Mouse (Mus musculus) midbrain, embryonic 13.5 days (tissue): ENCODE data around the gene Defb36. TPM values are rescaled to one million over a fixed set of nuclear protein-coding genes. Genes with fewer than 3 reads are reported as not detected.

Experiments
- ATAC-seq: fragments of 200-750 bp; cut with Nextera tagmentation; 2 replicates; pipeline ENCODE4 v1.8.0; 2017; ENCODE audit warnings: mild to moderate bottlenecking, moderate TSS enrichment, moderate library complexity
- H3K27ac ChIP-seq: fragments of 300-500 bp; sonication (generic); 2 replicates; pipeline ENCODE4 v1.5.1; 2015; ENCODE audit warnings: inconsistent platforms, mild to moderate bottlenecking, moderate library complexity
- H3K27me3 ChIP-seq: fragments of 300-500 bp; sonication (generic); 2 replicates; pipeline ENCODE4 v1.6.1; 2015; ENCODE audit warnings: mild to moderate bottlenecking, inconsistent platforms
- H3K36me3 ChIP-seq: fragments of 300-500 bp; sonication (generic); 2 replicates; pipeline ENCODE4 v1.6.1; 2015; ENCODE audit warnings: mild to moderate bottlenecking, inconsistent platforms
- H3K4me1 ChIP-seq: fragments of 300-500 bp; sonication (generic); replicated peaks from 2 replicates; pipeline ENCODE4 v1.6.1; 2015; ENCODE audit warnings: inconsistent platforms
- H3K4me2 ChIP-seq: fragments of 300-500 bp; sonication (generic); replicated peaks from 2 replicates; pipeline ENCODE4 v1.6.1; 2015; ENCODE audit warnings: moderate library complexity, mild to moderate bottlenecking, inconsistent platforms
- H3K4me3 ChIP-seq: fragments of 300-500 bp; sonication (generic); replicated peaks from 2 replicates; pipeline ENCODE4 v1.5.1; 2015; ENCODE audit warnings: mild to moderate bottlenecking, inconsistent platforms
- H3K9ac ChIP-seq: fragments of 300-500 bp; sonication (generic); replicated peaks from 2 replicates; pipeline ENCODE4 v1.6.1; 2015; ENCODE audit warnings: mild to moderate bottlenecking, inconsistent platforms
- H3K9me3 ChIP-seq: fragments of 300-500 bp; sonication (generic); 2 replicates; pipeline ENCODE4 v1.6.1; 2016; ENCODE audit warnings: mild to moderate bottlenecking, inconsistent platforms
- WGBS: fragments of 180-500 bp; shearing (Covaris S2); methylation state at CpG from one replicate; pipeline ENCODE4 v1.1.7; 2015; 5-methylcytosine and 5-hydroxymethylcytosine counted together
- polyA plus RNA-seq: library from polyadenylated mRNA; unstranded; fragments of >200 nt; fragmentation: Nextera tagmentation; extraction: Ambion mirVana; gene quantifications from 2 replicates; pipeline ENCODE4 v1.2.1, GENCODE M21; 2015

The Defb36 gene
- polyA plus RNA-seq, 1 experiment from 2014 or later = not detected

- no peak overlapping the region for H3K4me3 ChIP-seq
- no peak for ATAC-seq
- no peaks in the 10 kb centered on the region for H3K9me3 ChIP-seq
- WGBS = 16% methylated on average over 11 of the region's 11 CpGs
- peak overlapping the region; percentile 56 for H3K27ac ChIP-seq
- no peak overlapping the region for H3K9ac ChIP-seq
- H3K4me2 ChIP-seq = no peak overlapping the region
- H3K27me3 ChIP-seq = no peaks in the 10 kb centered on the region
- H3K36me3 ChIP-seq = no peaks in the 10 kb centered on the region
- peaks cover 14% of the 10 kb centered on the region for H3K4me1 ChIP-seq
Observed at GRCm38 (mm10) chr2:152639406-152640113, 35.4 kb downstream of the Defb36 start.

GRCm38 (mm10) chr2:152652901-152653620 lies 48.9 kb downstream of the Defb36 start:
- H3K27me3 ChIP-seq = no peaks in the 10 kb centered on the region
- no peak overlapping the region for H3K9ac ChIP-seq
- 77% methylated on average over 10 of the region's 10 CpGs for WGBS
- H3K4me3 ChIP-seq = no peak overlapping the region
- no peaks in the 10 kb centered on the region for H3K36me3 ChIP-seq
- H3K4me1 ChIP-seq = peaks cover 28% of the 10 kb centered on the region
- no peaks in the 10 kb centered on the region for H3K9me3 ChIP-seq
- ATAC-seq = no peak
- no peak overlapping the region for H3K4me2 ChIP-seq
- H3K27ac ChIP-seq = 0 out of 2 replicates have a peak overlapping the region, but pooled peaks have one; percentile 88

DNA sequence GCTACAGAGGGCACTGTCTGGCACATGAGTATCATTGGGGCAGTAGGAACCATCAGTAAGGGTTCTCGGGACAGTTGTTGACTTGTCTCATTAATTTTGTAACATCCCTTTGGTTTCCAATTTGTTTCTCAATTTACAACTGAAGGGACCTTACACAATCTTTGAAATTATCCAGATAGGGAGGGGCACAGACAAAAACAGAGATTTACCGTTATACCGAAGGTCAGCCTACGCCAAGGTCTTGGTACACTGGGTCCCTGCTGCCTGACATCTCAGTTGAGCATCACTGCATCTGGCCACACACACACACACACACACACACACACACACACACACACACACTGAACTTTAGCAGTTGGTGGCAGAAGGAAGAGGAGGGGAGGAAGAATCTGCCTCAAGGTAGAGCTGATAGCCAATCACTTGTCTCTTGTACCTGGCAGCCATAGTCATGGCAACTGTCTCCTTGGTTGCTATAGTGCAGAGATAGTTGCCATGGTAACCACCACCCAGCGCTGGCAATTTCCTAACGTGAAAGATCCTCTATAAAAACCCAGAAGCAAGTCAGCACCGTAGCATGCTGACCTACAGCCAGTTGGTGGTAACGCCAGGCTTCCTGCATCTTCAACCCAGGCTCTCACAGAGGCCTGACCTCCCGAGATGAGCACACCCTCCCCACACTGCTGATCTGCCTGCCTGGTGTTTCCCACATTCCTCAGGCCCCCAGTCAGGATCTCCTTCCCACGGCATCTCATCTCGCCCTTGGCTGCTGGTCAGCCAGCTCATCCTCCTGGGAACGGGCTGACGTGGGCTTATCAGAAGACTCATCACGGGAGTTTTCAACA lies 50.0 kb downstream of the Defb36 start:
- H3K4me1 ChIP-seq = peaks cover 28% of the 10 kb centered on the region
- ATAC-seq = peak; percentile 94
- peak overlapping the region; percentile 45 for H3K4me2 ChIP-seq
- H3K27ac ChIP-seq = peak overlapping the region; percentile 88
- H3K4me3 ChIP-seq = no peak overlapping the region
- H3K9ac ChIP-seq = 0 out of 2 replicates have a peak overlapping the region, but pooled peaks have one; percentile 5
- no peaks in the 10 kb centered on the region for H3K27me3 ChIP-seq
- no peaks in the 10 kb centered on the region for H3K36me3 ChIP-seq
- WGBS = 31% methylated on average over 14 of the region's 14 CpGs
- H3K9me3 ChIP-seq = no peaks in the 10 kb centered on the region

DNA sequence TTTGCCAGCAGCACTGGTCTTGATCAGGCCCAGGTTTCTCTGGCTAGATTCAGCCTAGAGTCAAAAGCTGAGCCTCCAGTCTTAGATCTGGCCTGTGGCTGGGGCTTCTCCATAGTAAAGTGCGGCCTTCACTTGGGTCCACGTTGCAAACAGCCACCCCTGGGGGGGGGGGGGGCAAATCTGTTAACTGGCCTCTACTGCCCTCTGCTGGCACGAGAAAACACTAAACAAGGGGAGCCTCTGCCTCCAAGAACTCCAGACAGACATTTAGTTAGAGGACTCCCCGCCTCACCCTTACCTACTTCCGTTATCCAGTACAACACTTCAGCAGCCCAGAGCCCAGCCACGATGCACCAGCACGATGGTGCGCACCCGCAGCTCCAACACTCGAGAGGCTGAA lies 53.3 kb downstream of the Defb36 start:
- no peak overlapping the region for H3K4me3 ChIP-seq
- peaks cover 28% of the 10 kb centered on the region for H3K4me1 ChIP-seq
- no peak overlapping the region for H3K4me2 ChIP-seq
- no peak overlapping the region for H3K27ac ChIP-seq
- H3K9ac ChIP-seq = no peak overlapping the region
- H3K36me3 ChIP-seq = no peaks in the 10 kb centered on the region
- no peaks in the 10 kb centered on the region for H3K27me3 ChIP-seq
- whole genome bisulfite sequencing = 64% methylated on average over 10 of the region's 10 CpGs
- no peaks in the 10 kb centered on the region for H3K9me3 ChIP-seq
- no peak for ATAC-seq

GRCm38 (mm10) chr2:152661163-152661562 lies 57.0 kb downstream of the Defb36 start:
- H3K4me1 ChIP-seq = no peaks in the 10 kb centered on the region
- WGBS = 84% methylated on average over 6 of the region's 6 CpGs

More at GRCm38 (mm10) chr2:152661163-152661562, 57.0 kb downstream of the Defb36 start:
- ATAC-seq = no peak
- Histone ChIP-seq H3K9me3 (no peaks in the 10 kb centered on the region), H3K9ac (no peak overlapping the region), H3K27me3 (no peaks in the 10 kb centered on the region), H3K27ac (no peak overlapping the region), H3K36me3 (no peaks in the 10 kb centered on the region), H3K4me3 (no peak overlapping the region), H3K4me2 (no peak overlapping the region)

Other genes with a start within 250 kb of the Defb36 start
- gene Nrsn2, start 227.7 kb upstream of the Defb36 start, polyA plus RNA-seq = 26.8 and 28.5 TPM in 2 replicates
- 18.2 and 18.5 TPM in 2 replicates for gene Sox12, start 206.3 kb upstream of the Defb36 start, polyA plus RNA-seq
- 21.4 and 26.4 TPM in 2 replicates for gene Zcchc3, start 189.3 kb upstream of the Defb36 start, polyA plus RNA-seq
- gene 6820408C15Rik, start 188.7 kb upstream of the Defb36 start, polyA plus RNA-seq = 0.39 and 1.7 TPM in 2 replicates
- not detected in 2 replicates for gene Defb23, start 139.7 kb upstream of the Defb36 start, polyA plus RNA-seq
- not detected in 2 replicates for gene Defb20, start 127.3 kb upstream of the Defb36 start, polyA plus RNA-seq
- not detected in 2 replicates for gene Defb22, start 114.2 kb upstream of the Defb36 start, polyA plus RNA-seq
- not detected in 2 replicates for gene Defb26, start 92.6 kb upstream of the Defb36 start, polyA plus RNA-seq
- not detected in 2 replicates for gene Defb28, start 86.1 kb upstream of the Defb36 start, polyA plus RNA-seq
- gene Defb29, start 64.2 kb upstream of the Defb36 start, polyA plus RNA-seq = not detected in 2 replicates
- gene Gm17416, start 35.0 kb upstream of the Defb36 start, polyA plus RNA-seq = not detected in 2 replicates
- not detected in 2 replicates for gene Defb21, start 31.6 kb upstream of the Defb36 start, polyA plus RNA-seq
- not detected in 2 replicates for gene Defb19, start 24.0 kb upstream of the Defb36 start, polyA plus RNA-seq
- gene Defb45, start 4.9 kb upstream of the Defb36 start, polyA plus RNA-seq = not detected in 2 replicates
- gene Defb25, start 18.7 kb downstream of the Defb36 start, polyA plus RNA-seq = not detected in 2 replicates
- 0.15 and 0.27 TPM in 2 replicates for gene Rem1, start 22.6 kb downstream of the Defb36 start, polyA plus RNA-seq
- 171 and 181 TPM in 2 replicates for gene H13, start 65.1 kb downstream of the Defb36 start, polyA plus RNA-seq
- gene Mcts2, start 82.7 kb downstream of the Defb36 start, polyA plus RNA-seq = 42.7 and 44.1 TPM in 2 replicates
- gene Id1, start 131.9 kb downstream of the Defb36 start, polyA plus RNA-seq = 32.8 and 39.4 TPM in 2 replicates
- 4.1 and 5.5 TPM in 2 replicates for gene Cox4i2, start 149.8 kb downstream of the Defb36 start, polyA plus RNA-seq
- gene Bcl2l1, start 227.4 kb downstream of the Defb36 start, polyA plus RNA-seq = 190 and 195 TPM in 2 replicates
- 38.7 and 46.4 TPM in 2 replicates for gene Tpx2, start 243.6 kb downstream of the Defb36 start, polyA plus RNA-seq